Mouse (Mus musculus) frontal cortex, postnatal 25 days (tissue): Measurements from ENCODE around the gene Phf3.
A peak's percentile ranks its signal among the peaks of the same experiment; 100 is the strongest.
"Not testable (repeated sequence)": the region's sequence is repeated elsewhere in the genome, so short reads cannot be mapped to it uniquely, and the experiment has no call there.

ENCODE experiments used
- DNase-seq, 2 experiments: peaks; one replicate each; pipeline ENCODE4 v3.0.0; 2022; ENCODE audit warnings: low spot score in 2 of 2

Phf3 gene

DNA sequence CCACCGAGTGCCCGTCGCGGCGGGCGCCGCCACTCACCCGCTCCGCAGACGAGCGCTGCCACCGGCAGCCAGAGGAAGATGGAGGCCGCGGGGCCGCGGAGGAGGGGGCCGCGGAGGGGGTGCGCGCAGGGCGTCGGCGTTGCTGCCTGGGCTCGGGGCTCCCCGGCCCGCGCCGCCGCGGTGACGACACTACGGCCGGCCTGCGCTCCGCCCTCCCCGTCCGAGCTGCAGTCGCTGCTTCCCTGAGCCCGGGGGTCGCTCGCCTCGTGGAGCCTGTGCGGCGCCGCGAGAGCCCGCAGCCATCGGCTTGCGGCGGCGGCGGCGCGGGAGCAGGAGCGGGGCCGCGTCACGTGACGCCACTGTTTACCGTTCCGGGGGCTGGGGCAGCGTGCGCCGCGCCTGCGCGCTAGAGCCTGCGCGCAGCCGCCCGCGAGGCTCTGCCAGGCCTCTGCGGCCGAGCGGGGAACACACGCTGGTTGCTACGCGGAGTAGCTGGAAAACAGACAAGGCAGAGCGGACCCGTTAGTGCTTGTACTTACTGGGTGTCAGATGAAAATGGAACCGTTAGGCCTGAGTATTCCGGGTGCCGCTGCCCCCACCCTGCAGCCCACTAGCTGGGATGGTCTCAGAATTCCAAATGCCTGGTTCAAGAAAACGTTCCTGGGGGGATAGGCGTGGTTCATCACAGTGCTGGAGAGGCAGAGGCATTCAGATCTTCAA, at the start of gene Phf3:
Phf3 (minus strand) TSS at position 381 of the 720 bp plus-strand sequence.
- peak; percentile 72 to 74 for DNase-seq

DNA sequence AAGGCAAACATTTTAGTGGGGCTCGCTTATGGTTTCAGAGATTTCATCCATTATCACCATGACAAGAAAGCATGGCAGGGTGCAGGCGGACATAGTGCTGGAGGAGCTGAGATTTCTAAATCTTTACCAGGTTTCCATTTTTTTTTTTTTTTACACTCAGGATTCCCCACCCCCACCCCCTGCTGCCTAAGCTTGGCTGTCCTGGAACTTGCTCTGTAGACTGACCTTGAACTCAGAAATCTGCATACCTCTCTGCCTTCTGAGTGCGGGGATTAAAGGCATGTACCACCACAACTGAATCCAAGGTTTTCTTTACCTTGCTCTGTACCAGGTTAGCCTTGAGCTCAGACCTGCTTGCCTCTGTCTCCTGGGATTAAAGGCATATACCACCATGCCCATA, 48.5 kb upstream of the Phf3 start:
- DNase-seq, result no peak

DNA sequence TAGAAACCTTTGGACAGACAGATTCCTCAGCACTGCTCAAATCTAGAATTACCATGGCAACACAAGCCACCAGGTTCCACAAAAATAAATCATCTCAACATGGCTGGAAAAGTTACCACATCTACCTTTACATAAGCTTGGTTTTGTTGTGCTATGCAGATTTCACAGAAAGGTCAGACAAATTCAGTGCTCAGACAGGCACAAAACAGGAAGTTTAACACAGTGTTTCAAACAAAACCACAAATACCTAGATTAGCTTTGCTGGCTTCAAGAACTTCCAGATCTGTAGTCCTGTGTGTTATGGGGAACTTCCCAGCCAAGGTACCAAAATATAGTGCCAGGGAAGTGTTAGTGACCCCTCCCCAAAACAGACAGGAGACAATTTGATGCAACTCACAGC, 47.5 kb upstream of the Phf3 start:
- no peak for DNase-seq

DNA sequence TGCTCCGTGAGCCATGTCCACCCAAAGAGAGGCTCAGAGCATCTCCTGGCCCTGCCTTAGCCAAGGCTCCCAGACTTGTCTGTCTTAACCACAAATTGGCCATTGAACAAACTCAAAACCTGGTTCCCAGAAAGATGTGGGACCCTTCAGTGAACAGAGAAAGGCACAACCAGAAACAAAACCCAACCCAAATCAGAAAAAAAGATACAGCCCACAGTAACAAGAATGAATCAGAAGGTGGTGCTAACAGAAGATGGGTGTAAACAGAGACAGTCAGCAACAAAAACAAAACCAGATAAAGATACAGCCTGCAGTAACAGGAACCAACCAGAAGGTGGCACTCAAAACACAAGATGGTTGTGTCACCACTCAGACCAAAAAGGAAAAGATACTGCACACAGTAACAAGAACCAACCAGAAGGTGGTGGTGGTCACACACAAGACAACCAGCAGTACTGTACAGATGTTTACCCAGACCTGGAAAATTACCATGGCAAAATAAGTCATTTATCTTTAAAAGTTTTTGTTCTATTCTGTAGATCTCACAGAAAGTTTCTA, 47.0 kb upstream of the Phf3 start:
- DNase-seq, result no peak

DNA sequence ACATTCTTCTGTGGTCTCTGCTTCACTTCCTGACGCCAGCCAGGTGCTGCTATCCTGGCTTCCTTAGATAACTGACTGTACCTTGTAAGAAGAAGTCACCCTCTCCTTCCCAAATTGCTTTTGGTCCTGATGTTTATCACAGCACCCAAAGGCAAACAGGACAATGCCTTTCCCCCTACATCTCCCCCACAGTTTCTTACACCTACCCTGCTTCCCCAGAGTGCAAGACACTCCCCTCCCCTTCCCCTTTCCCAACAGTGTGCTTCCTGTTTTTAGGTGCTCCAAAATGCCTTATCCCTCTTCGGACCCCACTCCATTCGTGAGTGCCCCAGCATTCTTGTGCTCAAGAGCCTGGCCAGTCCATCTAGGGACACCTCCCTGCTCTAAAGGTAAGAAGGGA, 36.5 kb upstream of the Phf3 start:
- no peak for DNase-seq

DNA sequence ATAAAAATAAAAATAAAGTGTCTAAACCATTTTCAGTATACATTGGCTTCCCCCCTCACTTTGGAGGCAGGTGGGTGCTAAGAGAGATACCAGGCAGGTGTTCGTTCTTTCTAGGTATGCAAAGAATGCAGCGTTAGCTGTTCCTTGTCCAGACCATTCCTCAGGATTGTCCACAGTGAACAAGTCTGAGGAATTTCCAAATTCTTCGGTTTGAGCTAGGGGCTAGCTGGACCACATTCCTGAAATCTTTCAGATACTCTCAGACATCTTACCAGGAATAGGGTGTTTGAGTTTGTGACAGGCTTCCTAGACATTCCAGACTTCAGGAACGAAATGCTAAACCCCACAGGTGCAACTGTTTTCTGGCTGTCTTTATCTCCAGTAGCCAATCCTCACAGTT, 35.1 kb upstream of the Phf3 start:
- DNase-seq, result no peak

DNA sequence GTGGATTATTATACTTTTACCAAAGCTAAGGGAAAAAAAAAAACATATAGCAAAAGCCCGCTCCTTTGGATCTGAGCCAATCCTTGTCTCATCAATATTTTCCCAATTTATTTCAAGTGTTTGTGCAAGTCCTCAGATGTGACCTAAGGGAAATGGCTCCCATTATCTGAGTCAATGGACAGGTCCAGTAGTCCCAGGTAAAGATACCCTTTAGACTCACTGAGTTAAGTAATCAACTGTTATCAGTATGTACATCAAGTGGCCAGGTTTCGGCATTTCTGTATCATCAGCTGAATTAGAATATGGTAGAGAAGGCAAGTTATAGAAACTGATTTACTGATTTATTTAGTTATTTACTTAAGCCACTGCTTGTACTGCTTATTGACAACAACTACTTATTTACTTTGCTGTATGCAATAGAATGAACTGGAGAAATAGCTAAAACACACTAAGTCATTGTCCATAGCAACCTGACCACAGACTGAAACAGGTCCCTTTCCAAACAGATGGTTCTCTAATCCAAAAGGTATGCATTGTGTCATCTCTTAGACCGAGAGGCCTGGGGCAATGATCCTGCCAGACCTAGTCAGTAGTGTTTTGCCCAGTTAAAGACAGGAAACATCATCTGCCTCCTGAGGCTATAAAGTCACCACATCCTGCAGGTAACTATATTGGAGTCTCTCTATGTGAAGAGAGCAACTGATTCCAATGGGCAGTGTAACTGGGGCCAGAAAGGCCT, 29.9 kb upstream of the Phf3 start:
- no peak for DNase-seq

DNA sequence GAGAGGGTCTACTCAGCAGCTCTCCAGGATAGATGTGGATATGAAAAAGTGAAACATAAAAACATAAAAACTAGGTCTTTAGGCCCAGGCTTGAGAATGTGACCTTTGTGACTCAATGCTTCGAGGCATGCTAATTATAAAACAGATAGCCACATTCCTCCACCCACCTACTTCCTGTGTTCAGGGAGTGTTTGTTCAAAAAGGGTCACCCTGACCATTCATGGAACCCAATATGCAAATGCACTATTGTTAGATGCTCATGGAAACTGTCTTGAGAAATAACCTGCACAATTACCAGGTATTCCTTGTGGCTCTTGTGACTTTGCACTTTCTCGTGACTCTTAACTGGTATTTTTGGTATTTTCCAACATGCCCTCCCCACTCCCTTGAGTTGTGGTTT, 25.0 kb upstream of the Phf3 start:
- no peak for DNase-seq

DNA sequence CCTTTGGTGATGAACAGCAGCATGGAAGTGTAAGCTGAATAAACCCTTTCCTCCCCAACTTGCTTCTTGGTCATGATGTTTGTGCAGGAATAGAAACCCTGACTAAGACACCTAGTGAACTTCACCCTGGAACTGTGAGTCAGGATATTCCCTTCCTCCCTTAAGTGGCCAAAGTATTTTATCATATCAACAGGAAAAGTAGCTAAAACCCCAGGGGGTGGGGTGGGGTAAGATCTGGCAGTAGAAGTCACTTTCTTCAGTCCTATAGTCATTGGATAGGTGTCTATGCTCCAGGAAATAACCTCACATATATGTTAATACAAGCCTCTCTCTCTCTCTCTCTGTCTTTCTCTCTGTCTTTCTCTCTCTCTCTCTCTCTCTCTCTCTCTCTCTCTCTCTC, 21.6 kb upstream of the Phf3 start:
- not testable (repeated sequence) for DNase-seq

DNA sequence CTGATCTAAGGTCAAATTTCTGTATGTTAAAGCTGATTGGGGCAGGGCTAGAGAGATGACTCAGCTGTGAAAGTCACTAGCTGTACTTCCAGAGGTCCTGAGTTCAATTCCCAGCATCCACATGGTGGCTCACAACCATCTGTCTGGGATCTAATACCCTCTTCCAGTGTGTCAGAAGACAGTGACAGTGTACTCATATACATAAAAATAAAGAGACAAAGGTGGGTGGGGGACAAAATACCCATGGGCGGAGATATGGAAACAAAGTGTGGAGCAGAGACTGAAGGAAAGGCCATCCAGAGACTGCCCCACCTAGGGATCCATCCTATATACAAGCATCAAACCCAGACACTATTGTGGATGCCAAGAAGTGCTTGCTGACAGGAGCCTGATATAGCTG, 10.1 kb upstream of the Phf3 start:
- not testable (repeated sequence) for DNase-seq

DNA sequence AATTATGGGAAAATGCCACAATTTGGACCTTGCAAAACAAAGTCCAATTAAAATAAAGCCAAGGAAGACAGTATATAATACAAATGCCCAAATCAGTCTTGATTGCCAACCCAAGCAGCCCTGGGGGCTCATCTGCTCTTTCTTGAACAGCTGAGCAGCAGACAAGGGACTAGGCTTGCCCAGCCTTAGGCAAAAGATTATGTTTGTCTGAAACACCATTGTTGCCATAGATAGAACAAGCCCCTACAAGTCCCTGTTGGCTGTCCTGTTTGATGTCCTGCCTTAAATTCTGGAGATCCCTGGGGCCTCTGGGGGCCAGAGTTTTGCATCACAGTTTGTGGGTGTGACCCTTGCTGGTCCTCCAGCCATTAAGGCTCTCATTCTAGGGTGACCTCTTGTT, 2.0 kb upstream of the Phf3 start:
- no peak for DNase-seq

DNA sequence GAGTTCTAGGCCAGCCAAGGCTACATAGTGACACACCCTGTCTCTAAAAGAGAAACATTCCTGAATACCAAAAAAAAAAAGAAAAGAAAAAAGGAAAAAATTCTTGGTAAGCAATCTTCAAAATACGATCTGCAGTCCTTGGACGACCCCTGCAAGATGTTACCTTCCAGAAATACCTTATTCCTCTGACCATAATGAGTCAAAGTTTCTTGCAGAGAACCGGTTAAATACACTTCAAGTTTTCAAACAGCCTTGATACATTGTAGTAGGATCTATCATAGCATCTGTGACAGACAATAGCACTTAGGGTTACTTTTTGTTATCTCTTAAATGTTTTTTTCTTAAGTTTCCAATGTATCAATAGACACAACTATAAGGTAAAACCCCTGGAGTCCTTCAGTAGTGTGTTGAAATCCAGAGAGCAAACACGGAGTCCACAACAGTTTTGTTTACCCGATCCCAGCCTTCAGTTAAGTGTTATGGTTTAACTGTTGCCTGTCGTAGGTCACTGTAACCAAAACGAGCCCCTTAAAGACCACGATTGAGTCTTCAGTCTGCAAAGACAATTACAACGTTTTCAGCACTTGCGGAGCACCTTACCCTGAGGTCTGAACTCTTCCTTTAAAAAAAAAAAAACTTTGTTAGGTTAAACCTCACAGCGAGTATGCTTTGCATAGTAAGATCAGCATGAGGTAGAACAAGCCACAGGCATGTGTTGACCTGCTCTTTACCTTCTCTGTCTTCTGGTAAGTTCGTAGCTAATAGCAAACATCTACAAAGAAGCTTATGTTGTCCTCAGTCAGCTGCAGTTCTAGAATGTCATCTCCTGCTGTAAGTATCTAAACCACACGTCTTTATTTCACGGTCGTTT, 775 bp upstream of the Phf3 start:
- no peak for DNase-seq

DNA sequence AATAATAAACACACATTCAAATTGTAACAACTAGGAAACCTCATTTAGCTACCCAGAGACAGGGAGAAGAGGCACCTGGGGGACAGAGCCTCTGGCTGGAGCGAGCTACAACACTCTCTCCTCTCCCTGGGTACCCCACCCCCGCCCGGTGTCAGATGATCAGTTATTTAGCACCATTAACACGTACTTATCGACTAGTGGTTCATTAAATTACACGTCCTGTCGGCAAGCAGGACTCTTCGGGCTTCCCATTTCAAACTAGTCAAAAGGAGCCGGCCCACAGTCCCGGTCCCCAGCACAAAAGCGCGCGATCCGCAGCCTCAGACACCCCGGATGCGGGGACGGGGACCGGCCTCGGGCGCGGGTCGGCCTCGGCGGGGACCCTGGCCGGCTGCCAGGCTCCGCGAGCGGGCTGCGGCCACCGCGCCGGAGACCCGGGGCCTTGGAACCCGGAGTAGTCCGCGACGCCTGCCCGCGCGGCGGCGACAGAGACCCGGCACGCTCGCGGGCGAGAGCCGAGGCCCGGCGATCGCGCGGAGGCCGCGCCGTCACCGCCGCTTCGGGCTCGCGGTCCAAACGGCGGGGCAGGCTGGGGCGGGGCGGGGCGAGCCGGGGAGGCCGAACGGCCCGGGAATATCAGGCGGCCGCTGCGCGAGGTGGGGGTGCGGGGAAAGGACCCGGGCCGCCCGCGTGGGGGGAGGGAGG, 733 bp downstream of the Phf3 start:
- peak in 1 of 2 experiments; percentile 24 for DNase-seq

DNA sequence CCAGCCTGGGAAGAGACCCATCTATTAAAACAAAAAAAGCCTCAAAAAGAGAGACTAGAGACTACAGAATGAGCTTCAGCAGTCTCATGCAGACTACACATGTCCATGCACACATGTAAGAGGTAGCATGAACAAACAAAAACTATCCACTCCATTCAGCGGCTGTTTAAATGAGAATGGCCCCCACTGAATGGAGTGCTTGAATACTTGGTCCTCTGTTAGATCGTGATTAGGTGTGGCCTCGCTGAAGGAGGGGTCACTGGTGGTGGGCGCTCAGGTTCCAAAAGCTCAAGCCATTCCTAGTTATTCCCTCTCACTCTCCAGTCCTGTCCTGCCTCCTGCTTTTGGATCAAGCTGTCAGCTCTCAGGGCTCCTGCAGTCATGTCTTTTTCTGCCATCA, 5.9 kb downstream of the Phf3 start:
- no peak for DNase-seq

DNA sequence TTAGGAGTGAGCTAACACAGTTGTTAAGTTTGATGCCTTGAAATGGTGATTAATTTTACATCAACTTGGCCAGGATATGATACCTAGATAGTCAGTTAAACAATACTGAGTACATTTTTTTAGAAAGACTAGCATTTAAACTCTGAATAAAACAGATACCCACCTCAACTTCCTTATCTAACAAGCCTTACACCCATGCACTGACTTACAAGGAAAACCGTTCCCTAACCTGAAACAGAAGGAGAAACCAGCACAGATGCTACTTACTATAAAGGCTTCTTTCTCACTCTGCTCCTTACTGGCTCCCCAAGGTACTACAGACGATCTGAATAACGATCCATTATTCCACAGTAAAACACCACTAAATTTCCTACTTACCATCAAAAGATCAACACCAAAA, 21.2 kb downstream of the Phf3 start:
- DNase-seq, result no peak

DNA sequence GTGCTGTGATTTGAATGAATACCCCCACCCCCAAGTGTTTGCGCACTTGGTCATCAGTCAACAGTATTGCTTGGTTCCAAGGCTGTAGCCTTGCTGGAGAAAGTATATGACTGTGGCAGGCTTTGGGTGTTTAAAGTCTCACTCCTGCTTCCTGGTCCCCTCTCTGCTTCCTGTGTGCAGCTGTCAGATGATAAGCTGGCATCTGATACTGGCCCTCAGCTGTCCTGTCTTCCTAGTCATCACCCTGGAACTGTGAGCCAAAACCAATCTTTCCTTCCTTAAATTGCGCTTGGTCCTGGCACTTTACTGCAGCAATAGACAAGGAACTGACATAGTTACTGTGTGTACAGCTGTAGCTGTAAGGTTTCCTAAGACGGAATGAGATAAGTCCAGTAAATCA, 21.8 kb downstream of the Phf3 start:
- no peak for DNase-seq

DNA sequence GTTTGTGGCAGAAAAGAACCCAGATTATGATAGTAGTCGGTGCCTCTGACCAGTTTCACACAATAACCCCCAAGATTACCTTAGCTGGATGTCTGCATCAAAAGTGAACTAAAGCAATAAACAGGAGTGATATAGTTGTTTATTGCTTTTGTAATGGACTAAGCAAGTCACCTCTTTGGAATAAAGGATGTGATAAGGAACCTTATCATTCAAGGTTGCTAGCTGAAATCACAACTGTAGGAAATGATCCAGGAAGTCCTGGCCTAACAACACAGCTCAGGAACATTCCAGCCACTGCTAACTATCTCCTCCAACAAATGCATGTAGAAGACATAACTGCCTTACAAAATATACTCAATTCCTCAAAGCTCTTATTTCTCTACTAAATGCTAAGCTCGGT, 22.8 kb downstream of the Phf3 start:
- DNase-seq, result no peak

DNA sequence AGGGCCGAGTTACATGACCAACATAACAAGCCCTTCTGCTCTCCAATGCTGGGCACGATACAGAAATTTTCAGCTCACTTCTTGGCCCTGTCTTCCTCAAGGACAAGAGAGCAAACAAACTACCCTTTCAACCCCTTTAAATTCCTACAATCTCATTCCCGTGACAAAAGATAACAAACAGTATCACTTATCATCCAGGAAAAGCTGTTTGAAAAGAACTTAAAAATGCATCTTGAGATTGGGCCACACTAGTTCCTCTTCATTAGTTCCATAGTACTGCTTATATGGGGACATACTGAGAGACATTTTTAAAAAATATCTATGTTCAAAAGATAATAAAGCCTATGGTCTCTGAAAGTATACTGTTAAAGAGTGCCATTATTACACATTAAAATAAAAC, 23.8 kb downstream of the Phf3 start:
- DNase-seq, result no peak

DNA sequence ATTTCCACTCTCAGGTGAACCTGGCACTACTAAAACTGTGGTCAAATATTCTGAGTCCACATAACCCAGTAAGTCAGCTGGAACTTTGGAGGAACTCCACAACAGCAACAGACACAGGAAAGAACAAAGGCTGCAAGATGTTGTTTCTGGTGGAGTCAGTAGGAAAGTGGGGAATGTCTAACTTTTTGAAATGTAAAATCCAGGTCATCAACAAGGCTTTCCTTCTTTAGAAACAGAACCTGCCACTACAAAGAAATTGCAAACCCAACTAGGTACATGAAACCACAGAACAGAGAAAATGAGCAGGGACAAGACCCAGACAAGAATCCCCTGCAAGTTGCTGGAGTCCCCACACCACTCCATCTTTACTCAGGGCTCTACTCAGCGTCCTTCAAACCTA, 26.0 kb downstream of the Phf3 start:
- DNase-seq, result no peak

DNA sequence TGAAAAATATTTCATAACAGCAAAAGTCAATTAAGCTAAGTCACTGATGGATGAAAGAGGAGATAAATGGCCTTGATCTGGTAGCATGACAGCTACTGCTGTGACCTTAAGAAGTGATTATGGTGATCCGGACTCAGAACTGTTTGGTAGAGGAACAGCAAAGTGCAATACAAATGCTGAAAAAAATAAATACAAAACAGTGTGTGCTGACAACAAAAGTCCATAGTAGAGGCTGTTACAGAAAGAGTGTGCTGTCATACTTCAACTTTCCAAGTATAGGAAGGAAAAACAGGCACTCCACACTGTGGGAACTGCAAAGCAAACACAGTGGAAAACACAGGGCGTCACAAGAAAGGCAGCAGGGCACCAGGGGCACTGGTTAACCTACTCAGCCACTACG, 34.1 kb downstream of the Phf3 start:
- no peak for DNase-seq

DNA sequence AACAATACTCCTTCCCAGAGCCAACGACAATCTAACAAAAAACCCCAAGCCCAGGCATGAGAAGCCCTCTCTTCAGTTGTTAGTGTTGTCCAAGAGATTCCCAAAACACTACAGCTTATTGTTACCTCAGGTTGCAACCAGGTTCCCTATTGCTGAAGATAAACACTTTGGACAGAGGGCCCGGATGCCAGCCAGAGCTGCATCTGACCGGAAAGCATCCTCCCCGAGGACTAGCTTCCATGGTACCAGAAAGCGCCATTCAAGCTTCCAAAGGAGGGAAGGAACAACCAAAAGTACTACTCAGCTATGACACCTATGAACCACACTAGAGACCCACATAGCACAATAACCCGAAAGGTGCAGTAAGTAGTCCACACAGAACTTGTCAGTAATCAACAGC, 38.2 kb downstream of the Phf3 start:
- no peak for DNase-seq

DNA sequence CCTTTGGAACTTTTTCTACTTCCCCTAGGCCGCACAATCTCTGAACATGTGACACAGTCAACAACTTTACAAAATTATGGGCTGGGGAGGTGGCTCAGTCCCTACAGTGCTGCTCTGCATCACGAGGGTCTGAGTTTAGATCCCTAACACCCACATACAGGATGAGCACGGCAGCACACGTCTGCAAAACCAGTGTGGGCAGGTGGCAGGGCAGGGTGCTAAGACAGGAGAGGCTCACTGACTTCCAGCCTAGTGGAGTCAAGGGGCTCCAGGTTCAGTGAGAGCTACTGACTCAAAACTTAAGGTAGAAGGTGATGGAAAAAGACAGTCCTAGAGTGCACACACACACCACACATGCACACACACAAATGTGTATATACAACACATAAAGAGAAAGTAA, 40.9 kb downstream of the Phf3 start:
- DNase-seq, result no peak
